Mouse (Mus musculus): ENCODE measurements around the gene Rapgefl1. TPM values are rescaled to one million over a fixed set of nuclear protein-coding genes. Genes with fewer than 3 reads are reported as not detected.

Rapgefl1 gene
- total and polyA plus RNA-seq, 3 experiments = 0.08 to 0.29 TPM; not detected in 1

DNA sequence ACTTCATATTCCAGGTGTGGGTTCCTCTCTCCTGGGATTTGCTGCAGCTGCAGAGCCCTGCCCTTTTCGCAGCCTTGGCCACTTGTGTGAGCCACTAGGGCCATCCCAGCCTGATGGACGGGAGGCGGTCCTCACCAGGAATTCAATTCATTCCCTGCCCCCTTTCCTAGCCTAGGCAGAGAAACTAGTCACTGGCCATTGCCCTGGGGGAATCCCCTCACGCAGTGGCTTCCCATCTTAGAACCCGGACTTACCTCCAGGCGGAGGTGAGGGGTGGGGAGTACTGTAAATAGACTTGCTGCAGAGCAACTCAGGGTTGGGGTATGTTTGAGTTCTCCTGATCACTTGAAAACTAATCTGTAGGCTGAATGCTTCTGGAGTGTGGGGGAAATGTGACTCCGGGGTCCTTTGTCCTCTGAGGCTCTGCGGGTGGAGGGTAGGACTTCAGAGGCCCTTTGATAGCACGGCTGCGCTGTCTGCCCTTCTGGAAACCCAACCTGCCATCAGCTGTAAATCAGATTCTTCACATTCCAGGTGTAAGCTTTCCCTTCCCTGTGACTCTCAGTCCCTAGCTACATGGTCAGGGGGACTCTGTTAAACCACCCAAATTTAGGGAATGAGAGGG lies 66.1 kb downstream of the Rapgefl1 start:
- TF ChIP-seq USF1 (IDR thresholded peaks at IDR 0.05; ENCODE audit: low read depth, low read length) (no peak), USF2 (conservative IDR thresholded peaks at IDR 0.05; ENCODE audit: low read depth, low read length) (no peak), MAFK (IDR thresholded peaks at IDR 0.05; ENCODE audit: insufficient replicate concordance, low read length) (no peak), ZNF384 (IDR thresholded peaks at IDR 0.05; ENCODE audit: low read depth, low read length) (no peak), MEF2A (IDR thresholded peaks at IDR 0.05; ENCODE audit: borderline replicate concordance, low read depth, low read length) (no peak)
- in situ Hi-C loops (cut with MboI; ENCODE audit: low pct_ligation_motif_present, low pct_unique_long_range_greater_than_20kb, low sequenced_read_pairs) = loop anchor here (5.0 kb wide), 1 partner anchor 40 kb away; the partner anchor contains the start of gene Wipf2
- H3K4me2 ChIP-seq (ENCODE audit: insufficient read depth, low read depth, poor library complexity, severe bottlenecking) = no peak overlapping the region

More for the DNA sequence above, 66.1 kb downstream of the Rapgefl1 start:
- Histone ChIP-seq H3K27me3 (replicated peaks) (no peaks in the 10 kb centered on the region), H3K27ac (ENCODE audit: insufficient read depth, low read depth) (no peak overlapping the region), H3K9ac (ENCODE audit: insufficient read depth, low read depth) (no peak overlapping the region; the same call in 1 of the 2 replicates), H3K4me3 (replicated peaks in 1 of 3; ENCODE audit: low read depth in 2 of 3, low read length in 2 of 3, poor library complexity in 1 of 3) (no peak overlapping the region), H3K36me3 (replicated peaks in 1 of 2; ENCODE audit: control insufficient read depth in 1 of 2, insufficient read depth in 1 of 2, low read length in 1 of 2) (peaks cover 59 to 76% of the 10 kb centered on the region in 2 experiments), H3K79me2 (replicated peaks; ENCODE audit: control insufficient read depth, extremely low read depth, insufficient read depth, poor library complexity, severe bottlenecking) (peaks cover under 1% of the 10 kb centered on the region; the same call in 1 of the 2 replicates), H3K9me3 (replicated peaks; ENCODE audit: low read length) (no peaks in the 10 kb centered on the region), H3K4me1 (ENCODE audit: control insufficient read depth in 1 of 2, insufficient read depth in 2 of 2) (peaks cover 4 to 21% of the 10 kb centered on the region in 2 experiments; a peak in 3 of 4 replicates)
- no peak for DNase-seq (ENCODE audit: extremely low read depth)
- dilution Hi-C loops (cut with MboI; ENCODE audit: extremely low pct_ligation_motif_present, extremely low pct_unique_long_range_greater_than_20kb, low sequenced_read_pairs) = no loop called here

Other genes starting within 250 kb of the Rapgefl1 start
- gene Ormdl3, start 249.4 kb upstream of the Rapgefl1 start, total RNA-seq (2012; rRNA removed) = 45.1 and 49.7 TPM in 2 replicates
- gene Ormdl3, start 249.4 kb upstream of the Rapgefl1 start, total RNA-seq (2014; rRNA removed) = 30.6 and 32.9 TPM in 2 replicates
- gene Ormdl3, start 249.4 kb upstream of the Rapgefl1 start, polyA plus RNA-seq (2012; ENCODE audit: insufficient read length, low read depth) = 32.5 and 34.9 TPM in 2 replicates
- gene Lrrc3c, start 238.5 kb upstream of the Rapgefl1 start, total RNA-seq (2012; rRNA removed) = not detected in 2 replicates
- not detected in 2 replicates for gene Lrrc3c, start 238.5 kb upstream of the Rapgefl1 start, total RNA-seq (2014; rRNA removed)
- not detected in 2 replicates for gene Lrrc3c, start 238.5 kb upstream of the Rapgefl1 start, polyA plus RNA-seq (2012; ENCODE audit: insufficient read length, low read depth)
- gene Gm12355, start 211.1 kb upstream of the Rapgefl1 start, total RNA-seq (2012; rRNA removed) = 1.8 and 2.0 TPM in 2 replicates
- gene Gm12355, start 211.1 kb upstream of the Rapgefl1 start, total RNA-seq (2014; rRNA removed) = 24.2 and 26.0 TPM in 2 replicates
- 3.0 and 9.8 TPM in 2 replicates for gene Gm12355, start 211.1 kb upstream of the Rapgefl1 start, polyA plus RNA-seq (2012; ENCODE audit: insufficient read length, low read depth)
- not detected in 2 replicates for gene Gsdma3, start 210.4 kb upstream of the Rapgefl1 start, total RNA-seq (2012; rRNA removed)
- gene Gsdma3, start 210.4 kb upstream of the Rapgefl1 start, total RNA-seq (2014; rRNA removed) = not detected in 2 replicates
- gene Gsdma3, start 210.4 kb upstream of the Rapgefl1 start, polyA plus RNA-seq (2012; ENCODE audit: insufficient read length, low read depth) = not detected in 2 replicates
- not detected in 2 replicates for gene Gsdma2, start 190.0 kb upstream of the Rapgefl1 start, total RNA-seq (2012; rRNA removed)
- not detected in 2 replicates for gene Gsdma2, start 190.0 kb upstream of the Rapgefl1 start, total RNA-seq (2014; rRNA removed)
- not detected in 2 replicates for gene Gsdma2, start 190.0 kb upstream of the Rapgefl1 start, polyA plus RNA-seq (2012; ENCODE audit: insufficient read length, low read depth)
- not detected in 2 replicates for gene Gsdma, start 172.4 kb upstream of the Rapgefl1 start, total RNA-seq (2012; rRNA removed)
- gene Gsdma, start 172.4 kb upstream of the Rapgefl1 start, total RNA-seq (2014; rRNA removed) = not detected in 2 replicates
- gene Gsdma, start 172.4 kb upstream of the Rapgefl1 start, polyA plus RNA-seq (2012; ENCODE audit: insufficient read length, low read depth) = 0.08 and 0.10 TPM in 2 replicates
- gene Psmd3, start 154.2 kb upstream of the Rapgefl1 start, total RNA-seq (2012; rRNA removed) = 291 and 337 TPM in 2 replicates
- gene Psmd3, start 154.2 kb upstream of the Rapgefl1 start, total RNA-seq (2014; rRNA removed) = 163 and 166 TPM in 2 replicates
- gene Psmd3, start 154.2 kb upstream of the Rapgefl1 start, polyA plus RNA-seq (2012; ENCODE audit: insufficient read length, low read depth) = 345 and 354 TPM in 2 replicates
- not detected in 2 replicates for gene Csf3, start 135.5 kb upstream of the Rapgefl1 start, total RNA-seq (2012; rRNA removed)
- not detected in 2 replicates for gene Csf3, start 135.5 kb upstream of the Rapgefl1 start, total RNA-seq (2014; rRNA removed)
- 0.21 and 0.29 TPM in 2 replicates for gene Csf3, start 135.5 kb upstream of the Rapgefl1 start, polyA plus RNA-seq (2012; ENCODE audit: insufficient read length, low read depth)
- gene Med24, start 107.3 kb upstream of the Rapgefl1 start, total RNA-seq (2012; rRNA removed) = 47.7 and 48.6 TPM in 2 replicates
- gene Med24, start 107.3 kb upstream of the Rapgefl1 start, total RNA-seq (2014; rRNA removed) = 26.5 and 30.9 TPM in 2 replicates
- gene Med24, start 107.3 kb upstream of the Rapgefl1 start, polyA plus RNA-seq (2012; ENCODE audit: insufficient read length, low read depth) = 64.2 and 78.8 TPM in 2 replicates
- gene Thra, start 96.1 kb upstream of the Rapgefl1 start, total RNA-seq (2012; rRNA removed) = 2.5 and 3.9 TPM in 2 replicates
- 0.81 and 1.1 TPM in 2 replicates for gene Thra, start 96.1 kb upstream of the Rapgefl1 start, total RNA-seq (2014; rRNA removed)
- gene Thra, start 96.1 kb upstream of the Rapgefl1 start, polyA plus RNA-seq (2012; ENCODE audit: insufficient read length, low read depth) = 3.8 and 4.3 TPM in 2 replicates
- gene Nr1d1, start 61.5 kb upstream of the Rapgefl1 start, total RNA-seq (2012; rRNA removed) = 0.21 and 0.25 TPM in 2 replicates
- 0.17 and 0.39 TPM in 2 replicates for gene Nr1d1, start 61.5 kb upstream of the Rapgefl1 start, total RNA-seq (2014; rRNA removed)
- 0.95 and 1.4 TPM in 2 replicates for gene Nr1d1, start 61.5 kb upstream of the Rapgefl1 start, polyA plus RNA-seq (2012; ENCODE audit: insufficient read length, low read depth)
- gene Msl1, start 41.3 kb upstream of the Rapgefl1 start, total RNA-seq (2012; rRNA removed) = 27.3 and 30.7 TPM in 2 replicates
- 25.9 and 26.4 TPM in 2 replicates for gene Msl1, start 41.3 kb upstream of the Rapgefl1 start, total RNA-seq (2014; rRNA removed)
- 57.1 and 58.1 TPM in 2 replicates for gene Msl1, start 41.3 kb upstream of the Rapgefl1 start, polyA plus RNA-seq (2012; ENCODE audit: insufficient read length, low read depth)
- gene Casc3, start 31.9 kb upstream of the Rapgefl1 start, total RNA-seq (2012; rRNA removed) = 16.7 and 18.3 TPM in 2 replicates
- gene Casc3, start 31.9 kb upstream of the Rapgefl1 start, total RNA-seq (2014; rRNA removed) = 14.4 and 14.7 TPM in 2 replicates
- 71.7 and 93.0 TPM in 2 replicates for gene Casc3, start 31.9 kb upstream of the Rapgefl1 start, polyA plus RNA-seq (2012; ENCODE audit: insufficient read length, low read depth)
- 4.7 TPM in 2 replicates for gene Wipf2, start 26.9 kb downstream of the Rapgefl1 start, total RNA-seq (2012; rRNA removed)
- gene Wipf2, start 26.9 kb downstream of the Rapgefl1 start, total RNA-seq (2014; rRNA removed) = 1.9 and 2.1 TPM in 2 replicates
- 7.7 and 9.7 TPM in 2 replicates for gene Wipf2, start 26.9 kb downstream of the Rapgefl1 start, polyA plus RNA-seq (2012; ENCODE audit: insufficient read length, low read depth)
- 47.4 and 78.9 TPM in 2 replicates for gene Cdc6, start 71.0 kb downstream of the Rapgefl1 start, total RNA-seq (2012; rRNA removed)
- gene Cdc6, start 71.0 kb downstream of the Rapgefl1 start, total RNA-seq (2014; rRNA removed) = 93.7 and 99.3 TPM in 2 replicates
- gene Cdc6, start 71.0 kb downstream of the Rapgefl1 start, polyA plus RNA-seq (2012; ENCODE audit: insufficient read length, low read depth) = 81.3 and 91.9 TPM in 2 replicates
- 11.1 and 12.1 TPM in 2 replicates for gene Rara, start 91.0 kb downstream of the Rapgefl1 start, total RNA-seq (2012; rRNA removed)
- gene Rara, start 91.0 kb downstream of the Rapgefl1 start, total RNA-seq (2014; rRNA removed) = 2.7 and 4.5 TPM in 2 replicates
- gene Rara, start 91.0 kb downstream of the Rapgefl1 start, polyA plus RNA-seq (2012; ENCODE audit: insufficient read length, low read depth) = 12.4 and 13.7 TPM in 2 replicates
- 0.47 and 0.50 TPM in 2 replicates for gene Gjd3, start 146.2 kb downstream of the Rapgefl1 start, total RNA-seq (2012; rRNA removed)
- gene Gjd3, start 146.2 kb downstream of the Rapgefl1 start, total RNA-seq (2014; rRNA removed) = not detected in 2 replicates
- not detected in 2 replicates for gene Gjd3, start 146.2 kb downstream of the Rapgefl1 start, polyA plus RNA-seq (2012; ENCODE audit: insufficient read length, low read depth)
- gene Top2a, start 187.4 kb downstream of the Rapgefl1 start, total RNA-seq (2012; rRNA removed) = 400 and 420 TPM in 2 replicates
- 385 and 423 TPM in 2 replicates for gene Top2a, start 187.4 kb downstream of the Rapgefl1 start, total RNA-seq (2014; rRNA removed)
- 422 and 444 TPM in 2 replicates for gene Top2a, start 187.4 kb downstream of the Rapgefl1 start, polyA plus RNA-seq (2012; ENCODE audit: insufficient read length, low read depth)
- 0.04 and 0.21 TPM in 2 replicates for gene Igfbp4, start 204.5 kb downstream of the Rapgefl1 start, total RNA-seq (2012; rRNA removed)
- gene Igfbp4, start 204.5 kb downstream of the Rapgefl1 start, total RNA-seq (2014; rRNA removed) = not detected in 2 replicates
- 0.16 and 0.20 TPM in 2 replicates for gene Igfbp4, start 204.5 kb downstream of the Rapgefl1 start, polyA plus RNA-seq (2012; ENCODE audit: insufficient read length, low read depth)